Mouse (Mus musculus): ENCODE measurements around the gene 3425401B19Rik. TPM values are rescaled to one million over a fixed set of nuclear protein-coding genes. Genes with fewer than 3 reads are reported as not detected.

The 3425401B19Rik gene
- not detected for total RNA-seq (2021)
- 0.03 TPM in 1 of 2 replicates, not detected in the other for polyA plus RNA-seq (2012; rRNA removed)
- long read RNA-seq: 0 reads

GRCm38 (mm10) chr14:32685124-32685826, at the start of gene 3425401B19Rik:
TSS of gene 3425401B19Rik (minus strand) at chr14:32685293.
- no peak for DNase-seq

- DNase-seq: no peak
These were observed 47.9 kb upstream of the 3425401B19Rik start for GRCm38 (mm10) chr14:32732961-32733360.

GRCm38 (mm10) chr14:32726864-32727263, 41.8 kb upstream of the 3425401B19Rik start:
- DNase-seq: no peak

GRCm38 (mm10) chr14:32721461-32721860, 36.4 kb upstream of the 3425401B19Rik start:
- DNase-seq: no peak

- DNase-seq: no peak
These were observed 31.8 kb upstream of the 3425401B19Rik start for GRCm38 (mm10) chr14:32716763-32717439.

GRCm38 (mm10) chr14:32715489-32715888, 30.4 kb upstream of the 3425401B19Rik start:
- no peak for DNase-seq

- DNase-seq: no peak
These were observed 30.0 kb upstream of the 3425401B19Rik start for GRCm38 (mm10) chr14:32715076-32715475.

GRCm38 (mm10) chr14:32709861-32710260, 24.8 kb upstream of the 3425401B19Rik start:
- no peak for DNase-seq

- DNase-seq: peak; percentile 17
These were observed 23.7 kb upstream of the 3425401B19Rik start for GRCm38 (mm10) chr14:32708756-32709155.

- DNase-seq: no peak
These were observed 22.8 kb upstream of the 3425401B19Rik start for GRCm38 (mm10) chr14:32707938-32708337.

- no peak for DNase-seq
These were observed 15.9 kb upstream of the 3425401B19Rik start for GRCm38 (mm10) chr14:32700972-32701371.

- no peak for DNase-seq
These were observed 13.5 kb upstream of the 3425401B19Rik start for GRCm38 (mm10) chr14:32698556-32698955.

GRCm38 (mm10) chr14:32697774-32698173, 12.7 kb upstream of the 3425401B19Rik start:
- DNase-seq: peak; percentile 67

- DNase-seq: no peak
These were observed 11.3 kb upstream of the 3425401B19Rik start for GRCm38 (mm10) chr14:32696344-32696743.

- DNase-seq: no peak
These were observed 10.8 kb upstream of the 3425401B19Rik start for GRCm38 (mm10) chr14:32695906-32696305.

- DNase-seq: no peak
These were observed 373 bp downstream of the 3425401B19Rik start for GRCm38 (mm10) chr14:32684735-32685105.

GRCm38 (mm10) chr14:32683982-32684734, 935 bp downstream of the 3425401B19Rik start:
- DNase-seq: no peak

- DNase-seq: peak; percentile 45
These were observed 1.7 kb downstream of the 3425401B19Rik start for GRCm38 (mm10) chr14:32683251-32683838.

GRCm38 (mm10) chr14:32682536-32682935, 2.6 kb downstream of the 3425401B19Rik start:
- DNase-seq: no peak

GRCm38 (mm10) chr14:32681603-32682002, 3.5 kb downstream of the 3425401B19Rik start:
- no peak for DNase-seq

GRCm38 (mm10) chr14:32678565-32678964, 6.5 kb downstream of the 3425401B19Rik start:
- DNase-seq: no peak

GRCm38 (mm10) chr14:32673178-32673577, 11.9 kb downstream of the 3425401B19Rik start:
- no peak for DNase-seq
